Mouse (Mus musculus) kidney, adult 2 months (tissue): ENCODE data around the gene AC161166.1.

Experiments
- CTCF ChIP-seq: fragments of 200-500 bp; conservative IDR thresholded peaks from 2 replicates; pipeline ENCODE4 v1.5.1; 2011; ENCODE audit warnings: low read depth, mild to moderate bottlenecking, control low read depth, low read length, moderate library complexity, mixed read lengths; ENCODE audit not compliant: insufficient read depth, insufficient read length
- POLR2A ChIP-seq: fragments of 200-500 bp; IDR thresholded peaks from one replicate; pipeline ENCODE4 v1.6.1; 2011; ENCODE audit warnings: low read depth, low read length, control low read depth

- TF ChIP-seq CTCF (no peak), POLR2A (no peak)
Observed at GRCm38 (mm10) chr7:24499856-24500577, 12.2 kb downstream of the AC161166.1 start.
